ENCODE assay signal across 12 mouse cellular contexts in genomic region chr3:88627535-88627934, GRCm38 (mm10). TPM values are rescaled to one million over a fixed set of nuclear protein-coding genes. Genes with fewer than 3 reads are reported as not detected.
A peak's percentile ranks its signal among the peaks of the same experiment; 100 is the strongest.
DNase-seq lines count a peak whose midpoint lies in the region; ATAC-seq and TF ChIP-seq lines count a peak whose summit lies in the region.
"Had no signal": no experiment of that assay in that cellular context is flagged by ENCODE, and none has a peak within 500 bp of the region (broad histone marks: within the 10 kb centered on the region; RNA-seq: fewer than 3 reads in every experiment).

No protein-coding gene starts in this region.

- ATAC-seq in kidney, embryonic 16.5 days (ENCODE audit: low FRiP score, low TSS enrichment) = peak; percentile 37; the same call in 1 of the 2 replicates
- ATAC-seq in megakaryocyte progenitor cell, adult 5-6 weeks (replicated peaks; ENCODE audit: poor library complexity) = peak; percentile 24; the same call in 1 of the 2 replicates
- ATAC-seq in midbrain, embryonic 15.5 days (replicated peaks) = no peak

- 0 out of 2 replicates have a peak overlapping the region, but pooled peaks have one; percentile 17 for H3K9ac ChIP-seq in kidney, embryonic 16.5 days (replicated peaks; ENCODE audit: low read length)
- H3K9ac ChIP-seq in midbrain, embryonic 15.5 days = no peak overlapping the region

- 93% methylated on average over 2 of the region's 2 CpGs for WGBS in embryonic facial prominence, embryonic 10.5 days
- WGBS in kidney, embryonic 16.5 days = 55% methylated on average over 2 of the region's 2 CpGs
- WGBS in midbrain, embryonic 15.5 days = 94% methylated on average over 2 of the region's 2 CpGs

- no peaks in the 10 kb centered on the region for H3K27me3 ChIP-seq in embryonic facial prominence, embryonic 10.5 days (replicated peaks; ENCODE audit: low read depth, poor library complexity, severe bottlenecking)
- H3K27me3 ChIP-seq in kidney, embryonic 16.5 days (ENCODE audit: insufficient read depth, low read length) = no peaks in the 10 kb centered on the region
- no peaks in the 10 kb centered on the region for H3K27me3 ChIP-seq in midbrain, embryonic 15.5 days (replicated peaks)

- peaks cover 71% of the 10 kb centered on the region for H3K4me1 ChIP-seq in embryonic facial prominence, embryonic 10.5 days
- peaks cover 54% of the 10 kb centered on the region for H3K4me1 ChIP-seq in kidney, embryonic 16.5 days (ENCODE audit: insufficient read depth, low read length)
- H3K4me1 ChIP-seq in midbrain, embryonic 15.5 days = peaks cover 57% of the 10 kb centered on the region

- TF ChIP-seq CTCF in layer of hippocampus, adult 2 months (conservative IDR thresholded peaks at IDR 0.05) = no peak

- no peak for DNase-seq in layer of hippocampus, adult 2 months (ENCODE audit: low spot score in 2 of 2)
- no peak for DNase-seq in layer of hippocampus, adult 8-10 months (ENCODE audit: low spot score in 2 of 2)
- DNase-seq in embryonic facial prominence, embryonic 10.5 days (ENCODE audit: low spot score) = no peak
- no peak for DNase-seq in spleen, postnatal 14 days (ENCODE audit: low spot score in 2 of 2)
- DNase-seq: thymus, postnatal 14 days had no signal

- H3K4me3 ChIP-seq in layer of hippocampus, adult 2 months = no peak overlapping the region; the same call in 1 of the 2 replicates
- peak overlapping the region; percentile 26; the same call in 1 of the 2 replicates for H3K4me3 ChIP-seq in embryonic facial prominence, embryonic 10.5 days
- no peak overlapping the region for H3K4me3 ChIP-seq in kidney, embryonic 16.5 days (ENCODE audit: low read length)
- H3K4me3 ChIP-seq in midbrain, embryonic 15.5 days = no peak overlapping the region

- peaks cover 86% of the 10 kb centered on the region for H3K36me3 ChIP-seq in embryonic facial prominence, embryonic 10.5 days (replicated peaks)
- H3K36me3 ChIP-seq in kidney, embryonic 16.5 days (ENCODE audit: insufficient read depth, low read length) = peaks cover 28% of the 10 kb centered on the region
- H3K36me3 ChIP-seq in midbrain, embryonic 15.5 days (replicated peaks) = peaks cover 27% of the 10 kb centered on the region

- no peak overlapping the region for H3K4me2 ChIP-seq in kidney, embryonic 16.5 days (replicated peaks; ENCODE audit: low read depth, low read length)
- H3K4me2 ChIP-seq in midbrain, embryonic 15.5 days = no peak overlapping the region

- no peaks in the 10 kb centered on the region for H3K9me3 ChIP-seq in embryonic facial prominence, embryonic 10.5 days
- H3K9me3 ChIP-seq in kidney, embryonic 16.5 days (ENCODE audit: low read length) = no peaks in the 10 kb centered on the region
- H3K9me3 ChIP-seq in midbrain, embryonic 15.5 days = no peaks in the 10 kb centered on the region

- H3K27ac ChIP-seq in layer of hippocampus, adult 2 months = peak overlapping the region; percentile 98
- no peak overlapping the region for H3K27ac ChIP-seq in embryonic facial prominence, embryonic 10.5 days (replicated peaks)
- H3K27ac ChIP-seq in kidney, embryonic 16.5 days (ENCODE audit: low read length) = peak overlapping the region; percentile 51; the same call in 1 of the 2 replicates
- H3K27ac ChIP-seq in midbrain, embryonic 15.5 days = no peak overlapping the region

RNA-seq across cellular contexts. Expression of gene Arhgef2, which starts 21.8 kb away (rescaled TPM):
- 100 to 1,000 TPM; 268 to 283 TPM for total RNA-seq in layer of hippocampus, adult 2 months (2021)
- 100 to 1,000 TPM; 210 to 272 (median 257) TPM for total RNA-seq in layer of hippocampus, adult 8-10 months (2022)
- 110 and 116 TPM in 2 replicates for polyA plus RNA-seq in embryonic facial prominence, embryonic 10.5 days (2016; fragmentation: Nextera tagmentation; extraction: Ambion mirVana)
- polyA plus RNA-seq in kidney, embryonic 16.5 days (2015; fragmentation: Nextera tagmentation; extraction: Ambion mirVana) = 103 and 119 TPM in 2 replicates
- total RNA-seq in megakaryocyte progenitor cell, adult 5-6 weeks (2015) = 94.1 and 112 TPM in 2 replicates
- total RNA-seq in megakaryocyte progenitor cell, adult 5-6 weeks (2017) = 55.7 and 88.3 TPM in 2 replicates
- 138 and 145 TPM in 2 replicates for polyA plus RNA-seq in midbrain, embryonic 15.5 days (2015; fragmentation: Nextera tagmentation; extraction: Ambion mirVana)

RNA-seq across cellular contexts. Expression of gene Rxfp4, which starts 25.4 kb away (rescaled TPM):
- total RNA-seq in layer of hippocampus, adult 2 months (2021) = not detected
- not detected for total RNA-seq in layer of hippocampus, adult 8-10 months (2022)
- not detected in 2 replicates for polyA plus RNA-seq in embryonic facial prominence, embryonic 10.5 days (2016; fragmentation: Nextera tagmentation; extraction: Ambion mirVana)
- not detected in 2 replicates for polyA plus RNA-seq in kidney, embryonic 16.5 days (2015; fragmentation: Nextera tagmentation; extraction: Ambion mirVana)
- not detected in 2 replicates for total RNA-seq in megakaryocyte progenitor cell, adult 5-6 weeks (2015)
- not detected in 2 replicates for total RNA-seq in megakaryocyte progenitor cell, adult 5-6 weeks (2017)
- not detected in 2 replicates for polyA plus RNA-seq in midbrain, embryonic 15.5 days (2015; fragmentation: Nextera tagmentation; extraction: Ambion mirVana)
- total RNA-seq: gastrocnemius, adult 18-20 months; hematopoietic stem cell, adult 5-6 weeks had no signal
- polyA plus RNA-seq: forebrain, embryonic 11.5 days; limb, embryonic 11.5 days had no signal

RNA-seq across cellular contexts. Expression of gene Ssr2, which starts 51.9 kb away (rescaled TPM):
- 10 to 100 TPM; 86.8 to 91.6 TPM for total RNA-seq in layer of hippocampus, adult 2 months (2021)
- 10 to 100 TPM; 86.4 to 96.0 (median 90.1) TPM for total RNA-seq in layer of hippocampus, adult 8-10 months (2022)
- 229 and 231 TPM in 2 replicates for polyA plus RNA-seq in embryonic facial prominence, embryonic 10.5 days (2016; fragmentation: Nextera tagmentation; extraction: Ambion mirVana)
- polyA plus RNA-seq in kidney, embryonic 16.5 days (2015; fragmentation: Nextera tagmentation; extraction: Ambion mirVana) = 269 and 323 TPM in 2 replicates
- 438 and 488 TPM in 2 replicates for total RNA-seq in megakaryocyte progenitor cell, adult 5-6 weeks (2015)
- 213 and 253 TPM in 2 replicates for total RNA-seq in megakaryocyte progenitor cell, adult 5-6 weeks (2017)
- polyA plus RNA-seq in midbrain, embryonic 15.5 days (2015; fragmentation: Nextera tagmentation; extraction: Ambion mirVana) = 133 and 143 TPM in 2 replicates

RNA-seq across cellular contexts. Expression of gene Khdc4, which starts 58.1 kb away (rescaled TPM):
- total RNA-seq in layer of hippocampus, adult 2 months (2021) = 10 to 100 TPM; 55.1 to 55.5 TPM
- 10 to 100 TPM; 47.5 to 69.8 (median 54.1) TPM for total RNA-seq in layer of hippocampus, adult 8-10 months (2022)
- polyA plus RNA-seq in embryonic facial prominence, embryonic 10.5 days (2016; fragmentation: Nextera tagmentation; extraction: Ambion mirVana) = 98.6 and 105 TPM in 2 replicates
- polyA plus RNA-seq in kidney, embryonic 16.5 days (2015; fragmentation: Nextera tagmentation; extraction: Ambion mirVana) = 92.2 and 97.3 TPM in 2 replicates
- 47.3 and 47.4 TPM in 2 replicates for total RNA-seq in megakaryocyte progenitor cell, adult 5-6 weeks (2015)
- total RNA-seq in megakaryocyte progenitor cell, adult 5-6 weeks (2017) = 38.1 and 48.1 TPM in 2 replicates
- 88.9 and 92.9 TPM in 2 replicates for polyA plus RNA-seq in midbrain, embryonic 15.5 days (2015; fragmentation: Nextera tagmentation; extraction: Ambion mirVana)

Comparison
In these comparisons a context has a peak if more than half of its experiments do, and no peak if none do; other contexts are left out.
1. H3K27ac ChIP-seq: peak in layer of hippocampus, adult 2 months (single experiment) and kidney, embryonic 16.5 days (single experiment); none in embryonic facial prominence, embryonic 10.5 days (single experiment) and midbrain, embryonic 15.5 days (single experiment).